Mouse (Mus musculus) heart, embryonic 11.5 days (tissue): ENCODE results near the gene Vsx2. TPM values are rescaled to one million over a fixed set of nuclear protein-coding genes. Genes with fewer than 3 reads are reported as not detected.

Experiments
- ATAC-seq: fragments of 200-750 bp; cut with Nextera tagmentation; replicated peaks from 2 replicates; pipeline ENCODE4 v1.8.0; 2017; ENCODE audit warnings: moderate library complexity; ENCODE audit not compliant: insufficient number of reproducible peaks, low FRiP score, low TSS enrichment
- H3K27ac ChIP-seq: fragments of 300-500 bp; sonication (generic); 2 replicates; pipeline ENCODE4 v1.5.1; 2014; ENCODE audit warnings: mild to moderate bottlenecking, low read depth, low read length
- H3K27me3 ChIP-seq: fragments of 300-500 bp; sonication (generic); 2 replicates; pipeline ENCODE4 v1.6.1; 2014; ENCODE audit warnings: mild to moderate bottlenecking, low read length, mixed read lengths; ENCODE audit not compliant: control insufficient read depth, insufficient read depth
- H3K36me3 ChIP-seq: fragments of 300-500 bp; sonication (generic); 2 replicates; pipeline ENCODE4 v1.6.1; 2014; ENCODE audit warnings: mild to moderate bottlenecking, low read length, moderate library complexity, mixed read lengths; ENCODE audit not compliant: control insufficient read depth, insufficient read depth
- H3K4me1 ChIP-seq: fragments of 300-500 bp; sonication (generic); 2 replicates; pipeline ENCODE4 v1.6.1; 2014; ENCODE audit warnings: low read length; ENCODE audit not compliant: control insufficient read depth, insufficient read depth
- H3K4me2 ChIP-seq: fragments of 300-500 bp; sonication (generic); 2 replicates; pipeline ENCODE4 v1.6.1; 2014; ENCODE audit warnings: mild to moderate bottlenecking, moderate library complexity
- H3K4me3 ChIP-seq: fragments of 300-500 bp; sonication (generic); 2 replicates; pipeline ENCODE4 v1.5.1; 2014; ENCODE audit warnings: low read depth, low read length
- H3K9ac ChIP-seq: fragments of 300-500 bp; sonication (generic); 2 replicates; pipeline ENCODE4 v1.6.1; 2014; ENCODE audit warnings: mild to moderate bottlenecking, low read depth, low read length, moderate library complexity
- H3K9me3 ChIP-seq: fragments of 300-500 bp; sonication (generic); replicated peaks from 2 replicates; pipeline ENCODE4 v1.6.1; 2016; ENCODE audit warnings: low read length; ENCODE audit not compliant: control insufficient read depth
- WGBS: fragments of 180-500 bp; shearing (Covaris S2); extraction: QIAGEN DNeasy Blood & Tissue Kit; methylation state at CpG from one replicate; pipeline ENCODE4 v1.1.7; 2014; ENCODE audit not compliant: insufficient replicate concordance; 5-methylcytosine and 5-hydroxymethylcytosine counted together
- polyA plus RNA-seq: library from polyadenylated mRNA; unstranded; fragments of >200 nt; fragmentation: Nextera tagmentation; extraction: Ambion mirVana; gene quantifications from 2 replicates; pipeline ENCODE4 v1.2.1, GENCODE M21; 2014

Gene Vsx2
- polyA plus RNA-seq, 1 experiment from 2014 or later, result not detected

GRCm38 (mm10) chr12:84620975-84621374, 51.4 kb downstream of the Vsx2 start:
- ATAC-seq, result no peak
- H3K4me1 ChIP-seq, result peaks cover 6% of the 10 kb centered on the region; the same call in 1 of the 2 replicates
- no peaks in the 10 kb centered on the region for H3K9me3 ChIP-seq
- no peak overlapping the region for H3K27ac ChIP-seq
- H3K9ac ChIP-seq, result no peak overlapping the region
- no peak overlapping the region for H3K4me3 ChIP-seq
- peaks cover 10% of the 10 kb centered on the region for H3K27me3 ChIP-seq
- no peak overlapping the region for H3K4me2 ChIP-seq
- no peaks in the 10 kb centered on the region for H3K36me3 ChIP-seq

- no peak overlapping the region for H3K9ac ChIP-seq
- no peak overlapping the region; the same call in 1 of the 2 replicates for H3K4me2 ChIP-seq
- no peak for ATAC-seq
- no peak overlapping the region for H3K4me3 ChIP-seq
- WGBS, result 22% methylated on average over 8 of the region's 8 CpGs
- H3K4me1 ChIP-seq, result peaks cover 4% of the 10 kb centered on the region; the same call in 1 of the 2 replicates
- no peaks in the 10 kb centered on the region for H3K36me3 ChIP-seq
- no peak overlapping the region for H3K27ac ChIP-seq
- H3K9me3 ChIP-seq, result no peaks in the 10 kb centered on the region
- H3K27me3 ChIP-seq, result peaks cover 12% of the 10 kb centered on the region
These were observed 55.0 kb downstream of the Vsx2 start for GRCm38 (mm10) chr12:84624601-84625000.

GRCm38 (mm10) chr12:84625116-84625515, 55.6 kb downstream of the Vsx2 start:
- ATAC-seq, result no peak

GRCm38 (mm10) chr12:84631867-84632266, 62.3 kb downstream of the Vsx2 start:
- no peaks in the 10 kb centered on the region for H3K9me3 ChIP-seq
- H3K4me3 ChIP-seq, result no peak overlapping the region
- no peaks in the 10 kb centered on the region for H3K36me3 ChIP-seq
- no peaks in the 10 kb centered on the region for H3K27me3 ChIP-seq
- H3K4me2 ChIP-seq, result no peak overlapping the region
- no peak overlapping the region for H3K9ac ChIP-seq
- no peak for ATAC-seq
- H3K27ac ChIP-seq, result no peak overlapping the region
- 62% methylated on average over 3 of the region's 3 CpGs for whole genome bisulfite sequencing
- H3K4me1 ChIP-seq, result no peaks in the 10 kb centered on the region

More at GRCm38 (mm10) chr12:84625116-84625515, 55.6 kb downstream of the Vsx2 start:
- Histone ChIP-seq H3K4me3 (peak overlapping the region; percentile 10; the same call in 1 of the 2 replicates), H3K9ac (0 out of 2 replicates have a peak overlapping the region, but pooled peaks have one; percentile 34), H3K36me3 (no peaks in the 10 kb centered on the region), H3K27ac (no peak overlapping the region), H3K4me2 (peak overlapping the region; percentile 54), H3K9me3 (no peaks in the 10 kb centered on the region), H3K27me3 (peaks cover 12% of the 10 kb centered on the region), H3K4me1 (peaks cover 4% of the 10 kb centered on the region; the same call in 1 of the 2 replicates)
- 4% methylated on average over 9 of the region's 9 CpGs for WGBS

- H3K36me3 ChIP-seq, result no peaks in the 10 kb centered on the region
- H3K9ac ChIP-seq, result no peak overlapping the region
- H3K4me2 ChIP-seq, result no peak overlapping the region
- no peaks in the 10 kb centered on the region for H3K9me3 ChIP-seq
- H3K4me1 ChIP-seq, result no peaks in the 10 kb centered on the region; the same call in 1 of the 2 replicates
- H3K4me3 ChIP-seq, result no peak overlapping the region
- no peak overlapping the region for H3K27ac ChIP-seq
- ATAC-seq, result no peak
- 6% methylated on average over 6 of the region's 6 CpGs for WGBS
- H3K27me3 ChIP-seq, result peaks cover 44% of the 10 kb centered on the region
These were observed 70.7 kb downstream of the Vsx2 start for GRCm38 (mm10) chr12:84640253-84640652.

GRCm38 (mm10) chr12:84640654-84641053, 71.1 kb downstream of the Vsx2 start, which contains the start of gene Vrtn:
Vrtn (plus strand) TSS chr12:84641019.
- Histone ChIP-seq H3K36me3 (no peaks in the 10 kb centered on the region), H3K4me1 (no peaks in the 10 kb centered on the region; the same call in 1 of the 2 replicates), H3K27me3 (peaks cover 44% of the 10 kb centered on the region), H3K27ac (no peak within 1 kb of the TSS), H3K4me2 (peak within 1 kb of the TSS; percentile 34; the same call in 1 of the 2 replicates), H3K4me3 (no peak within 1 kb of the TSS), H3K9me3 (no peaks in the 10 kb centered on the region), H3K9ac (no peak within 1 kb of the TSS)
- WGBS, result 8% methylated on average over 9 of the region's 9 CpGs
- ATAC-seq, result no peak

Other genes with a start within 250 kb of the Vsx2 start
- gene Coq6, start 208.1 kb upstream of the Vsx2 start, polyA plus RNA-seq, result 57.4 and 68.0 TPM in 2 replicates
- gene Fam161b, start 207.9 kb upstream of the Vsx2 start, polyA plus RNA-seq, result 5.7 and 6.6 TPM in 2 replicates
- 26.9 and 29.0 TPM in 2 replicates for gene Entpd5, start 160.7 kb upstream of the Vsx2 start, polyA plus RNA-seq
- gene Bbof1, start 160.7 kb upstream of the Vsx2 start, polyA plus RNA-seq, result 1.1 and 2.5 TPM in 2 replicates
- 21.6 and 26.1 TPM in 2 replicates for gene Rnf113a2, start 152.6 kb upstream of the Vsx2 start, polyA plus RNA-seq
- gene Aldh6a1, start 118.8 kb upstream of the Vsx2 start, polyA plus RNA-seq, result 38.6 and 41.4 TPM in 2 replicates
- gene Lin52, start 118.3 kb upstream of the Vsx2 start, polyA plus RNA-seq, result 17.3 and 19.1 TPM in 2 replicates
- 8.6 and 9.5 TPM in 2 replicates for gene Abcd4, start 47.7 kb downstream of the Vsx2 start, polyA plus RNA-seq
- not detected in 2 replicates for gene Vrtn, start 71.3 kb downstream of the Vsx2 start, polyA plus RNA-seq
- gene Syndig1l, start 129.1 kb downstream of the Vsx2 start, polyA plus RNA-seq, result not detected in 2 replicates
- 52.0 and 55.6 TPM in 2 replicates for gene Npc2, start 203.4 kb downstream of the Vsx2 start, polyA plus RNA-seq
- gene Isca2, start 203.5 kb downstream of the Vsx2 start, polyA plus RNA-seq, result 133 and 142 TPM in 2 replicates